Mouse (Mus musculus) skeletal muscle tissue, adult 2 months (tissue): Measurements from ENCODE around the gene Nell1.

Experiments used
- DNase-seq: peaks from one replicate; pipeline ENCODE4 v3.0.0-alpha.2; 2012; ENCODE audit warnings: low read depth, low spot score

Nell1 gene

DNA sequence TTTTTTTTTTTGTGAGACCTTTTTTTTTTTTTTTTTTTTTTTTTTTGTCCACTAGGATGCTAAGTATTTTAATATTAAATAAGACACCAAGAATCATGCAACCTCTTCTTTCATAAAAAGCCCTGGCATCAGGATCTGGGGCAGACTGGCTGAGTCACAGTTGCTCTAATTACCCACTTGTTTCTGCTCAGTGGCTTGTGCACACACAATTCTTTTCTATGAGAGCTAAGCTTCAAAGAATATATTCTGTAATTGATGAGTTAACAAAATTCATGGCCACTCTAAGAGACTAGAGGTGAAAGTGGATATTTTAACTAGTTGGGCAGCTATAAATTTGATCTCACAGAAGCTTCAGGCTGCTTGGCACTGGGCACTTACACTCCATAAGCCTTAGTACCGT is 873.3 kb downstream of the Nell1 start:
- DNase-seq: no peak

DNA sequence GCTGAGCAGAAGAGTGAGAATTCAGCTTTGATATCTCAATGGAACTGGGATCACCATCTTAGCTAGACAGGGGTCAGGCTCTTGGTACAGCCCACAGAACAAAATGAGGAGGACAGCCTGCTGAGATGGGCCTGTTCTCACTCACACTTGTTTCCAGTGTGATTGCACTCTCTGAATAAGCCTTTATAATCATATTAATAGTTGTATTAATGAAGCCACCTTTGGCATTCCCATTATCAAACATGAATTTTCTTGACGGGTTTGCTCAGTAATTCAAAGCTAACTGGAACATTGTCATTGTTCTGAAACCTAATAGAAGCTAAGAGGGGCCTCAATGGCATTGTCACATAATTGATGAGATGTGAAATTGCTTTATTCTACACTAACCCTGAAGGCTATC is 875.6 kb downstream of the Nell1 start:
- DNase-seq: no peak

DNA sequence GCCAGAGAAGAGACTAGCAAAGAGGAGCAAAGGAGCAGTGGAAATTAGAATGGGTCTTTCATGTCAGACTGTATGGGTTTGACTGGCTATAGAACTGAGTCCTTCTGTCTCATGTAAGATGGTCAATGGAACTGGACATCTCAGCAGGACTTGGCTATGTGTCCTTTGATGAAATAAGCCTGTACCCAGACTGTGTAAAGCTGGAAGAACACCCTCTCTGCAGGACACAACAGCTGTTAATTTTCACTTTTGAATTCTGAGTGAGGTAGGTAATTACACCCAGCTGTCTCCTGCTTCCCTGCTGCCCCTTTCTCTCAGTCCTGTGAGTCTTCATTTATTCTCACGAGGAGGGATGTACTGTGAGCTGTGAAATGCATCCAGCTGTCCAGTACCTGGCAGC is 895.5 kb downstream of the Nell1 start:
- DNase-seq: no peak

DNA sequence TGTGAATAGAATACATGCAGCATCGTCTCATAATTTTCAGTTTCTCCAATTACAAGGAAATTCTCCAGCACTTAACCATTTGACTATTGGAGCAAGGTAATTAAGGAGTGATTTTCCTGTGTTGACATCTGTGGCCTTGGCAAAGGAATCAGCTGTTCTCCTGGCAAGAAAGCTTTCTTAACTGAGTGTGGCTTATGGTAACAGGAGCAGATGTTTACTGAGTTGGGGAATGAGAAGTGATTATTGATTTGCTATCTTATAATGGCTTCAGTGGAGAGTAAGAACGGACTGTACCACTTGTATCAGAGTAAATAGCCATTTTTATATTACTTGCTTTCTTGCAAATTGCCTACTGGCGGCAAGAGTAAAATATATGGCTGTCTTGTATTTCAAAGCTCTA is 913.0 kb downstream of the Nell1 start:
- no peak for DNase-seq

DNA sequence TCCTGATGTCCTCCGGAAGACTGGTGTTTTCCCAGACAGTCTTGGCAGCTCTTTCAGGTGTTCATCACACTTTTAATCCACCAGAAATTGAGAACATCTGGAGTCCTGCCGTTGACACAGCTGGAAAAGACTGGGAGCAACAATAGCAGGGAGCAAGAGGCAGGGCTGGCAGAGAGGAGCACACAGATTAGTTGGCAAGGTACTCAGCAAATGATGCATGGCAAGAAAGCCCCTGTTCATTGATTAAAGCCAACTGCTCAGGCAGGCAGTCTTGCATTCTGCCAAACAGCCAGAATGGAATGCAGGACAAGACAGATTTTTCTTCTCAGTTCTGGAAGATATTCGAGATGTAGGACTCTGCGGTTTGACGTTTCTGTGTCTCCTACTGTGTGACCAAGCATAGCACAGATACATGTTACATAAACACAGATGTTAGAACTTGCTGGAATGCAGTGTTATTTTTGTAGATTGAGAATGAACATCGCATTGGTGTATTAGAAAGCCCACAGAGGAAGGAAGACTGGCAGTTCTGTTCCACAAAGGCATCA is 925.0 kb downstream of the Nell1 start:
- no peak for DNase-seq
